Mouse (Mus musculus): ENCODE measurements at regions not wholly inside any gene's neighbourhood (a gene's known extent, or its start where the extent isn't known, plus 50 kb on each side); places are given as distances from the start of the nearest gene placed in this dataset.

- TF ChIP-seq POLR2A (IDR thresholded peaks at IDR 0.05; ENCODE audit: low read depth, low read length) (no peak), CTCF (conservative IDR thresholded peaks at IDR 0.05; ENCODE audit: insufficient read depth, insufficient read length, low read depth, low read length) (no peak)
These were observed 79.8 kb upstream of the 4930583I09Rik start for GRCm38 (mm10) chr17:64915708-64916107.

Measured in kidney, adult 2 months (tissue).